Mouse (Mus musculus) stomach, postnatal 0 days (tissue): ENCODE measurements around the gene Abl1. TPM values are rescaled to one million over a fixed set of nuclear protein-coding genes. Genes with fewer than 3 reads are reported as not detected.

ENCODE experiments used
- ATAC-seq: fragments of 200-750 bp; cut with Nextera tagmentation; 2 replicates; pipeline ENCODE4 v1.8.0; 2017; ENCODE audit not compliant: low FRiP score, low TSS enrichment
- DNase-seq: peaks from one replicate; pipeline ENCODE4 v3.0.0-alpha.2; 2016; ENCODE audit warnings: low spot score
- H3K27ac ChIP-seq: fragments of 300-500 bp; sonication (generic); replicated peaks from 2 replicates; pipeline ENCODE4 v1.5.1; 2014; ENCODE audit warnings: mild to moderate bottlenecking, control low read depth
- H3K27me3 ChIP-seq: fragments of 300-500 bp; sonication (generic); 2 replicates; pipeline ENCODE4 v1.6.1; 2014; ENCODE audit warnings: low read length; ENCODE audit not compliant: control insufficient read depth, insufficient read depth
- H3K36me3 ChIP-seq: fragments of 300-500 bp; sonication (generic); 2 replicates; pipeline ENCODE4 v1.6.1; 2014; ENCODE audit warnings: low read length, mixed read lengths; ENCODE audit not compliant: control insufficient read depth, insufficient read depth
- H3K4me1 ChIP-seq: fragments of 300-500 bp; sonication (generic); replicated peaks from 2 replicates; pipeline ENCODE4 v1.6.1; 2014; ENCODE audit warnings: antibody characterized with exemption; ENCODE audit not compliant: control insufficient read depth, insufficient read depth
- H3K4me2 ChIP-seq: fragments of 300-500 bp; sonication (generic); replicated peaks from 2 replicates; pipeline ENCODE4 v1.6.1; 2014; ENCODE audit warnings: low read depth, mild to moderate bottlenecking, control low read depth, moderate library complexity
- H3K4me3 ChIP-seq: fragments of 300-500 bp; sonication (generic); 2 replicates; pipeline ENCODE4 v1.5.1; 2014; ENCODE audit warnings: low read depth, low read length, control low read depth
- H3K9ac ChIP-seq: fragments of 300-500 bp; sonication (generic); 2 replicates; pipeline ENCODE4 v1.6.1; 2014; ENCODE audit warnings: mild to moderate bottlenecking, low read length, control low read depth, mixed read lengths
- H3K9me3 ChIP-seq: fragments of 300-500 bp; sonication (generic); 2 replicates; pipeline ENCODE4 v1.6.1; 2016; ENCODE audit warnings: low read length; ENCODE audit not compliant: control insufficient read depth
- CTCF ChIP-seq: IDR thresholded peaks from 2 replicates; pipeline ENCODE4 v1.5.1; 2016; ENCODE audit warnings: antibody characterized with exemption, low read depth, mild to moderate bottlenecking, moderate library complexity
- EP300 ChIP-seq: optimal IDR thresholded peaks from 2 replicates; pipeline ENCODE3; 2016; ENCODE audit warnings: antibody characterized with exemption
- WGBS: fragments of 180-500 bp; shearing (Covaris S2); extraction: QIAGEN DNeasy Blood & Tissue Kit; methylation state at CpG from one replicate; pipeline ENCODE4 v1.1.7; 2014; 5-methylcytosine and 5-hydroxymethylcytosine counted together
- polyA plus RNA-seq: library from polyadenylated mRNA; unstranded; fragments of >200 nt; fragmentation: Nextera tagmentation; extraction: Ambion mirVana; gene quantifications from 2 replicates; pipeline ENCODE4 v1.2.1, GENCODE M21; 2015

Abl1 gene
- polyA plus RNA-seq, 1 experiment from 2014 or later, result 11.5 TPM

DNA sequence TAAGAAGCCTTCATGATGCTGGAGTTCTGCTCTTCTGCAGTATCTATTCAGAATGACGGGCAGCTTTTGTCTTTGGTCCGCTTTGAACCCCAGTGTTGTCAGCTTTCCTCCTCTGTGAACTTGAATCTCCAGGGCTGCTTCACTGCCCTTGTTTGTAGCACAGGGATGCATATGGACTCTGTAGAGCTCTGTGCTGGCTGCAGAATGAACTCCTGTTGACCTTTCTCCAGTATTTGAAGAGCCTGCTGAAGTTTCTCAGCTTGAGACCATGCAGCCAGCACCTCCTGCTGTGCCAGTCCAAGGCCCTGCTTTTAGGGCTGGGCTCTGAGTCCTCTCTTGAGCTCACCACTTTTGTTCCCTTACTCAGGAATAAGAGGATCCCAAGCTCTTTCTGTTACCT is 74.7 kb downstream of the Abl1 start:
- Histone ChIP-seq H3K27me3 (no peaks in the 10 kb centered on the region), H3K4me1 (peaks cover 12% of the 10 kb centered on the region), H3K4me2 (peak overlapping the region; percentile 20; the same call in 1 of the 2 replicates), H3K4me3 (no peak overlapping the region), H3K9ac (peak overlapping the region; percentile 23; the same call in 1 of the 2 replicates), H3K27ac (peak overlapping the region; percentile 56; the same call in 1 of the 2 replicates), H3K36me3 (no peaks in the 10 kb centered on the region), H3K9me3 (no peaks in the 10 kb centered on the region)
- WGBS, result 30% methylated on average over 2 of the region's 2 CpGs
- TF ChIP-seq EP300 (no peak), CTCF (no peak)
- ATAC-seq (no peak), DNase-seq (no peak)

DNA sequence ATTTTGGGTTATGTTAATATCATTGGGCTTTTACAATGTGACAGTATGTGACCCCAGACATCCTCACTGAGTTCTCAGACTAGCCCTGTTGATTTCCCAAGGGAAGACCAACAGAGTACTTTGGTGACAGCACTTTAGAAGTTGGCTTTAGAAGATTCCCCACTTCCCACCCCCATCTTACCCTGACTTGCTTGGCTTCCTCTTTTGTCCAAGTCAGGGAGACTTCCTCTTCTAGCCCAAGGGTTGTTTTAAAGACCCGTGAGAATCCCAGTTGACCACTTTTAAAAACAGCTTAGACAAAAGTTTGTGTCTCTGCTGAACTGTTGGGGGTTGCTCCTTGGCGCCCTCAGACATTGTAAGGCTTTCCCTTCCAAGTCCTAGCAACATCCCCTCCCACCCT is 75.1 kb downstream of the Abl1 start:
- DNase-seq, result no peak
- peaks cover 12% of the 10 kb centered on the region for H3K4me1 ChIP-seq
- H3K9ac ChIP-seq, result peak overlapping the region; percentile 23; the same call in 1 of the 2 replicates
- no peak overlapping the region for H3K4me3 ChIP-seq
- WGBS, result 41% methylated on average over 2 of the region's 2 CpGs
- H3K36me3 ChIP-seq, result no peaks in the 10 kb centered on the region
- H3K27ac ChIP-seq, result peak overlapping the region; percentile 56; the same call in 1 of the 2 replicates
- TF ChIP-seq CTCF, result no peak
- TF ChIP-seq EP300, result no peak
- H3K4me2 ChIP-seq, result peak overlapping the region; percentile 5; the same call in 1 of the 2 replicates
- no peaks in the 10 kb centered on the region for H3K9me3 ChIP-seq
- ATAC-seq, result no peak
- no peaks in the 10 kb centered on the region for H3K27me3 ChIP-seq

DNA sequence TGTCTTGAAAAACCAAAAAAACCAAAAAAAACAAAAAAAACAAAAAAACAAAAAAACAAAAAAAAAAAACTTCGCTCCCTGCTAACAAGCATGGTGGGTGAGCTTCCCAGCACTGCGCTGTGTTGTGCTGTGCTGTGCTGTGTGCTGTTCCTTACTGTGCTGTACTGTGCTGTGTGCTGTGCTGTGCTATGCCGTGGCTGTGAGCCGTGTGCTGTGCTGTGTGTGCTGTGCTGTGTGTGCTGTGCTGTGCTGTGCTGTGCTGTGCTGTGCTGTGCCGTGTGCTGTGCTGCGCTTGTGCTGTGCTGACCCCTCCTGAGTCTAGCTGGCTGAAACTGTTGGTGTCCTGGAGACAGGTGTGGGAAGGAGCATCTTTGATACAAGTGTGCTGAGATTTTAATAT is 78.9 kb downstream of the Abl1 start:
- H3K9me3 ChIP-seq, result no peaks in the 10 kb centered on the region
- H3K4me1 ChIP-seq, result peaks cover 19% of the 10 kb centered on the region
- ATAC-seq, result no peak
- H3K4me3 ChIP-seq, result no peak overlapping the region
- WGBS, result 90% methylated on average over 6 of the region's 6 CpGs
- no peaks in the 10 kb centered on the region for H3K27me3 ChIP-seq
- TF ChIP-seq EP300 (no peak), CTCF (no peak)
- H3K27ac ChIP-seq, result peak overlapping the region; percentile 53; the same call in 1 of the 2 replicates
- H3K9ac ChIP-seq, result no peak overlapping the region
- H3K4me2 ChIP-seq, result no peak overlapping the region
- DNase-seq, result no peak
- no peaks in the 10 kb centered on the region for H3K36me3 ChIP-seq

DNA sequence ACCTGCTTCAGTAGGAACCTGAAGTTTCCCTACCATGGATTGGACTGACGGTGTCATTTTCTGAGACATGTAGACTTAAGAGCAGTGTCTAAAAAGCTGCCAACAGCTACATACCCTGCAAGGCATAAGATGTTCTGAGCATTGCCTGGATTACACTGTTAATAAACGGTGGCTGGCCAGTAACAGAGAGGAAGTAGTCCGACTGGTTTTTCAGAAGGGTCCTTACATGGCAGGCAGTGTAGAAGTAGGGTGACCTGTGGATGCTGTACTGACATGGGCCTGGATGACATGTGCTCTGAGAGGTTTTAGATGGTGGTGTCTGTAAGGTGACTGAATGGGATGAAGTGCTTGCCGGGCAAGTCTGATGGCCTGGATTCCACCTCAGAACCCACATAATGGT is 79.6 kb downstream of the Abl1 start:
- ATAC-seq (no peak), DNase-seq (no peak)
- H3K4me2 ChIP-seq, result no peak overlapping the region
- TF ChIP-seq EP300 (no peak), CTCF (no peak)
- H3K36me3 ChIP-seq, result no peaks in the 10 kb centered on the region
- H3K27me3 ChIP-seq, result no peaks in the 10 kb centered on the region
- peak overlapping the region; percentile 53 for H3K27ac ChIP-seq
- H3K4me3 ChIP-seq, result no peak overlapping the region
- WGBS, result 50% methylated on average over 4 of the region's 4 CpGs
- H3K9me3 ChIP-seq, result no peaks in the 10 kb centered on the region
- H3K4me1 ChIP-seq, result peaks cover 15% of the 10 kb centered on the region
- no peak overlapping the region for H3K9ac ChIP-seq

DNA sequence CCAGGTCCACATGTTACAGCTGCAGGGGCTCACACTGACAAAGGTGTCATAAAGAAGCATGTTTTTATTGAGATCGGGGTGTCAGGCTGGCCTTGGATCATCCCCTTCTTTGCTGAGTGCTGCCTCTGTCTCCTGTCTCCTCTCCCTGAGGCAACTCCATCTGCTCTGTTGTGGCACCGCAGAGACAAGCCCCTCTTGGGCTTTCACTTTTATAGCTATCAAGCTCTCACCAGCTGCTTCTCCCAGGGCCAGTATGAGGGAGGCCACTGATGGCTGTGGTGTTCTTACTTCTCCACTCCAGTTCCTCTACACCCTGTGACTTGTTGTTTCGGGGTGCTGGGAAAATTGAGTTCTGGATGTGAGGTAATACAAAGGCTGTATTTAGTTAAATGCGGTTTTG is 80.9 kb downstream of the Abl1 start:
- no peaks in the 10 kb centered on the region for H3K9me3 ChIP-seq
- H3K27ac ChIP-seq, result peak overlapping the region; percentile 92
- no peak overlapping the region for H3K4me3 ChIP-seq
- TF ChIP-seq CTCF, result no peak
- no peak for TF ChIP-seq EP300
- H3K4me2 ChIP-seq, result peak overlapping the region; percentile 38
- DNase-seq (no peak), ATAC-seq (no peak)
- no peak overlapping the region for H3K9ac ChIP-seq
- H3K36me3 ChIP-seq, result no peaks in the 10 kb centered on the region
- WGBS, result 26% methylated on average over 4 of the region's 4 CpGs
- H3K27me3 ChIP-seq, result no peaks in the 10 kb centered on the region
- H3K4me1 ChIP-seq, result peaks cover 9% of the 10 kb centered on the region

DNA sequence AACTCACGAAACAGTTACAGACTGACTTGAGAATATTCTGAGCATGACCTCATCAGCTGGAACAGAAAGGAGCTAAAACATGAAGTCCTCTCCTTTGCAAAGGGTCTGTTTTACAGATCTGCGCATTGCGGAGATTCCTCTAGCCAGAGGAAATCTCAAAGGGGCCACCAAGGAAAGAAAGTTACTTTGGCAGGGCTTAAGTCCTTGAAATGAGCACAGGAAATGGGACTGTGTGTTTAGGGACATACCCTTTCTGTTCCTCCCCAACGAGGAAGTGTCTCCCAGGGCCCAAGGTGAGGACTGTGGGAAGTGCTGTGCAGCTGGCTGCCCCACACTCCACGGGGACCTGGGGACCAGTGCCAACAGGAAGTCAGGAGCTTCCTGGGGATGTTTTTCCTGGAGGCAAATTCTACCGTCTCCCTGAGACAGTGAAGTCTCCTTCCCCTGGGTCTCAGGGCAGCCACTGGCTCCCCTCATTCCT is 81.5 kb downstream of the Abl1 start:
- Histone ChIP-seq H3K4me2 (peak overlapping the region; percentile 38), H3K4me1 (peaks cover 9% of the 10 kb centered on the region), H3K9ac (peak overlapping the region; percentile 43; the same call in 1 of the 2 replicates), H3K36me3 (no peaks in the 10 kb centered on the region), H3K9me3 (no peaks in the 10 kb centered on the region), H3K4me3 (no peak overlapping the region), H3K27ac (peak overlapping the region; percentile 92), H3K27me3 (no peaks in the 10 kb centered on the region)
- TF ChIP-seq CTCF (no peak), EP300 (no peak)
- DNase-seq (peak; percentile 41), ATAC-seq (peak; percentile 40; the same call in 1 of the 2 replicates)
- WGBS, result 6% methylated on average over 6 of the region's 6 CpGs
